Comparison of ENCODE assay signal across 10 mouse cellular contexts in the genomic region with DNA sequence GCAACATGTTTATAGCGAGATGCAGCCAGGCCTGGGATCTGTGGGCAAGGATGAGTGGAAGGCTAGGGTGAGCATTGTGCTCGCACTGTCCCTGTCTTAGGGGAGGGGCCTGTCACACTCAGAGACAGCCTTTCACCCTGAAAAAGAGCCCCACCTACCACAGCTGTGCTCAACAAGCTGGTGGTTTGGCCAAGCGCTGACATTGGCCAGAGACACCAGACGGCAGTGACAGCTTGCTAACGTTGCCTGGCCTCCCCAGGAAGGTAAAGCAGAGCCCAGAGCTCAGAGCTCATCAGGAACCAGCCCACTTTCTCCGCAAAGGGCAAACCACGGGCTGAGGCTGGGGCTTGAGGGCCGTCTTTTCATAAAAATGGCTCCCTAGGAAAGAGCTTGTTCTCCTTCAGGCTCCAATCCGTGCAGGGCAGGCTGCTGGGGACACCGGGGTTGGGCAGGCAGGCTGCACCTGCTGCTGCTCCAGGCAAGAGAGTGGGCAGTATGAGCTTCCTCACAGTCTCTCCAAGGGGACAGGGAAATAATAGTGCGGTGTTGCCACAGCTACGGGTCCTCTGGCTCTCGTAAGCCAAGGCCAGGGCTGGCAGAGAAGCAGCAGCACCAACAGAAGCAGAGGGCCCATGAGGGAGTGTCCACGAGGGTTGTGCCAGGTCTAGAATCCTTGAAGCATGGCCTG. TPM values are rescaled to one million over a fixed set of nuclear protein-coding genes. Genes with fewer than 3 reads are reported as not detected.
A peak's percentile ranks its signal among the peaks of the same experiment; 100 is the strongest.
DNase-seq lines count a peak whose midpoint lies in the region; ATAC-seq lines count a peak whose summit lies in the region.
"Had no signal": no experiment of that assay in that cellular context is flagged by ENCODE, and none has a peak within 500 bp of the region (broad histone marks: within the 10 kb centered on the region; RNA-seq: fewer than 3 reads in every experiment).

No protein-coding gene starts in this region.

- H3K4me3 ChIP-seq in heart, embryonic 11.5 days (ENCODE audit: low read depth, low read length): no peak overlapping the region
- H3K4me3 ChIP-seq: lung, embryonic 15.5 days had no signal

- peaks cover 23% of the 10 kb centered on the region for H3K4me1 ChIP-seq in heart, embryonic 11.5 days (ENCODE audit: control insufficient read depth, insufficient read depth, low read length)

- H3K36me3 ChIP-seq in heart, embryonic 11.5 days (ENCODE audit: control insufficient read depth, insufficient read depth, low read length): no peaks in the 10 kb centered on the region
- H3K36me3 ChIP-seq: lung, embryonic 15.5 days had no signal

- no peaks in the 10 kb centered on the region for H3K9me3 ChIP-seq in heart, embryonic 11.5 days (replicated peaks; ENCODE audit: control insufficient read depth, low read length)
- H3K9me3 ChIP-seq: lung, embryonic 15.5 days had no signal

- H3K27ac ChIP-seq in heart, embryonic 11.5 days (ENCODE audit: low read depth, low read length): peak overlapping the region; percentile 59
- H3K27ac ChIP-seq: lung, embryonic 15.5 days had no signal

- no peak for DNase-seq in heart, adult 9 months (ENCODE audit: low spot score in 2 of 2)
- peak; percentile 88 for DNase-seq in MN1 (ENCODE audit: low spot score)
- DNase-seq in cerebellum, postnatal 25 days: peak; percentile 64 to 70
- no peak for DNase-seq in kidney, adult 11 months
- no peak for DNase-seq in spleen, postnatal 10 days (ENCODE audit: low spot score in 2 of 2)
- no peak for DNase-seq in gastrocnemius, postnatal 10 days
- DNase-seq: kidney, postnatal 14 days had no signal

- no peak overlapping the region; the same call in 1 of the 2 replicates for H3K4me2 ChIP-seq in heart, embryonic 11.5 days
- H3K4me2 ChIP-seq: lung, embryonic 15.5 days had no signal

- no peak for ATAC-seq in heart, embryonic 11.5 days (replicated peaks; ENCODE audit: insufficient number of reproducible peaks, low FRiP score, low TSS enrichment)
- ATAC-seq in megakaryocyte progenitor cell, adult 5-6 weeks (replicated peaks; ENCODE audit: poor library complexity): peak; percentile 45

- peak overlapping the region; percentile 54 for H3K9ac ChIP-seq in heart, embryonic 11.5 days (ENCODE audit: low read depth, low read length)
- H3K9ac ChIP-seq: lung, embryonic 15.5 days had no signal

- 37% methylated on average over 14 of the region's 14 CpGs for WGBS in heart, embryonic 11.5 days (ENCODE audit: insufficient replicate concordance)

- peaks cover 30% of the 10 kb centered on the region for H3K27me3 ChIP-seq in heart, embryonic 11.5 days (ENCODE audit: control insufficient read depth, insufficient read depth, low read length)

RNA-seq across cellular contexts. Expression of a gene that starts 4.3 kb away (rescaled TPM):
- polyA plus RNA-seq in heart, embryonic 11.5 days (2014; fragmentation: Nextera tagmentation; extraction: Ambion mirVana): 0.24 and 0.35 TPM in 2 replicates
- 4.7 and 6.3 TPM in 2 replicates for total RNA-seq in megakaryocyte progenitor cell, adult 5-6 weeks (2015)
- total RNA-seq in megakaryocyte progenitor cell, adult 5-6 weeks (2017): 5.6 and 6.3 TPM in 2 replicates
- 10 to 100 TPM; 18.5 to 20.5 TPM for total RNA-seq in gastrocnemius, postnatal 10 days (2021)

RNA-seq across cellular contexts. Expression of a gene that starts 35.4 kb away (rescaled TPM):
- 15.1 and 16.0 TPM in 2 replicates for polyA plus RNA-seq in heart, embryonic 11.5 days (2014; fragmentation: Nextera tagmentation; extraction: Ambion mirVana)
- 5.1 and 5.2 TPM in 2 replicates for total RNA-seq in megakaryocyte progenitor cell, adult 5-6 weeks (2015)
- 12.3 and 19.3 TPM in 2 replicates for total RNA-seq in megakaryocyte progenitor cell, adult 5-6 weeks (2017)
- total RNA-seq in gastrocnemius, postnatal 10 days (2021): 10 to 100 TPM in 1 of 2 experiments, 1 to 10 TPM in 1; 9.9 to 11.4 TPM

RNA-seq across cellular contexts. Expression of a gene that starts 47.3 kb away (rescaled TPM):
- 14.6 and 18.9 TPM in 2 replicates for polyA plus RNA-seq in heart, embryonic 11.5 days (2014; fragmentation: Nextera tagmentation; extraction: Ambion mirVana)
- total RNA-seq in megakaryocyte progenitor cell, adult 5-6 weeks (2015): 8.3 and 10.3 TPM in 2 replicates
- 8.3 and 8.8 TPM in 2 replicates for total RNA-seq in megakaryocyte progenitor cell, adult 5-6 weeks (2017)
- total RNA-seq in gastrocnemius, postnatal 10 days (2021): 1 to 10 TPM; 5.2 to 6.3 TPM

RNA-seq across cellular contexts. Expression of a gene that starts 47.5 kb away (rescaled TPM):
- polyA plus RNA-seq in heart, embryonic 11.5 days (2014; fragmentation: Nextera tagmentation; extraction: Ambion mirVana): 83.2 and 83.4 TPM in 2 replicates
- 18.6 and 24.5 TPM in 2 replicates for total RNA-seq in megakaryocyte progenitor cell, adult 5-6 weeks (2015)
- total RNA-seq in megakaryocyte progenitor cell, adult 5-6 weeks (2017): 20.0 and 20.6 TPM in 2 replicates
- 10 to 100 TPM; 40.9 to 44.2 TPM for total RNA-seq in gastrocnemius, postnatal 10 days (2021)

Comparison
In these comparisons a context has a peak if more than half of its experiments do, and no peak if none do; other contexts are left out.
1. DNase-seq: peak in MN1 (single experiment) and cerebellum, postnatal 25 days (2 of 2); none in heart, adult 9 months (0 of 2), kidney, adult 11 months (single experiment), spleen, postnatal 10 days (0 of 2) and gastrocnemius, postnatal 10 days (single experiment).